Mouse (Mus musculus): ENCODE measurements around the gene Fthl17b. TPM values are rescaled to one million over a fixed set of nuclear protein-coding genes. Genes with fewer than 3 reads are reported as not detected.

Fthl17b gene
- not detected for polyA plus RNA-seq (2012; fragmentation: generic; extraction: Trizol)

GRCm38 (mm10) chrX:8962875-8963274 is at the start of gene Fthl17b:
TSS of gene Fthl17b (minus strand) at chrX:8962975.

DNA sequence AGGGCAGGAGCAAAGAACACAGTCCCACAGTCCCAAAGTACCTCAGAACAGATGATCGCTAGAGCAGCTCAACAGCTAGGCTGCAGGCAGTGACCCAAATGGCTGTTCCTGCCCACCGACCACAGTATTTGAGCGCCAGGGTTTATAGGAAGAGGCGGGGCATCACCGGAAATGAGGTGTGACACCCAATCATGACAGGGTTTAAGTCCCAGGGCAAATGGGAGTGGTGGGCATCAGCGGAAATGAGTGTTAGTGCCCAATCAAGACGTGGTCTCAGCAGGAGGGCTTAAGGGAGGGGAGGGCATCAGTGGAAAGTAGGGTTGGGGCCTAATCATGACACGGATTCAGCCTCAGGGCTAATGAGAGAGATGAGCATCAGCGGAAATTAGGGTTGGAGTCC is 23.9 kb upstream of the Fthl17b start, which contains the start of gene Fthl17d:
Fthl17d (minus strand) TSS at position 101 of the 400 bp plus-strand sequence.

DNA sequence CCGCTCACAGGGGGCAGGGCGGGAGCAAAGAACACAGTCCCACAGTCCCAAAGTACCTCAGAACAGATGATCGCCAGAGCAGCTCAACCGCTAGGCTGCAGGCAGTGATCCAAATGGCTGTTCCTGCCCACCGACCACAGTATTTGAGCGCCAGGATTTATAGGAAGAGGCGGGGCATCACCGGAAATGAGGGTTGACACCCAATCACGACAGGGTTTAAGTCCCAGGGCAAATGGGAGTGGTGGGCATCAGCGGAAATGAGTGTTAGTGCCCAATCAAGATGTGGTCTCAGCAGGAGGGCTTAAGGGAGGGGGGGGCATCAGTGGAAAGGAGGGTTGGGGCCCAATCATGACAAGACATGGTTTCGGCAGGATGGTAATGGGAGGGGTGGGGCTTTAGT is 13.7 kb upstream of the Fthl17b start, which contains the start of gene Fthl17c:
Fthl17c (minus strand) TSS at position 101 of the 400 bp plus-strand sequence.

Other genes starting within 250 kb of the Fthl17b start
- not detected for gene Ssx9, start 214.5 kb downstream of the Fthl17b start, polyA plus RNA-seq (2012; fragmentation: generic; extraction: Trizol)
- not detected for gene Ssxb5, start 159.3 kb downstream of the Fthl17b start, polyA plus RNA-seq (2012; fragmentation: generic; extraction: Trizol)
- not detected for gene Gm6592, start 119.0 kb downstream of the Fthl17b start, polyA plus RNA-seq (2012; fragmentation: generic; extraction: Trizol)
- under 1 TPM in 1 of 2 experiments, not detected in 1; 0.15 TPM for gene Gm5751, start 88.7 kb downstream of the Fthl17b start, polyA plus RNA-seq (2012; fragmentation: generic; extraction: Trizol)
- gene B630019K06Rik, start 70.6 kb downstream of the Fthl17b start, polyA plus RNA-seq (2012; fragmentation: generic; extraction: Trizol), result 1 to 10 TPM; 1.2 to 4.9 TPM
- gene Fthl17c, start 13.6 kb upstream of the Fthl17b start, polyA plus RNA-seq (2012; fragmentation: generic; extraction: Trizol), result not detected
- gene Fthl17d, start 23.8 kb upstream of the Fthl17b start, polyA plus RNA-seq (2012; fragmentation: generic; extraction: Trizol), result under 1 TPM in 1 of 2 experiments, not detected in 1; 0.06 TPM
- under 1 TPM; 0.05 to 0.07 TPM for gene Fthl17e, start 70.5 kb upstream of the Fthl17b start, polyA plus RNA-seq (2012; fragmentation: generic; extraction: Trizol)
- gene Fthl17f, start 100.0 kb upstream of the Fthl17b start, polyA plus RNA-seq (2012; fragmentation: generic; extraction: Trizol), result not detected
- not detected for gene 4930402K13Rik, start 141.6 kb upstream of the Fthl17b start, polyA plus RNA-seq (2012; fragmentation: generic; extraction: Trizol)
- gene Lancl3, start 236.9 kb upstream of the Fthl17b start, polyA plus RNA-seq (2012; fragmentation: generic; extraction: Trizol), result under 1 TPM; 0.02 to 0.15 TPM

Measured in C3H10T1/2 (cell line).